Mouse (Mus musculus) stomach, embryonic 16.5 days (tissue): ENCODE data around the gene Gfm1. TPM values are rescaled to one million over a fixed set of nuclear protein-coding genes. Genes with fewer than 3 reads are reported as not detected.
A peak's percentile ranks its signal among the peaks of the same experiment; 100 is the strongest.

Experiments used
- ATAC-seq: fragments of 200-750 bp; cut with Nextera tagmentation; 2 replicates; pipeline ENCODE4 v1.8.0; 2017; ENCODE audit warnings: moderate number of reproducible peaks, moderate TSS enrichment; ENCODE audit not compliant: insufficient read depth, low FRiP score
- H3K27ac ChIP-seq: fragments of 300-500 bp; sonication (generic); 2 replicates; pipeline ENCODE4 v1.5.1; 2014; ENCODE audit warnings: low read length
- H3K27me3 ChIP-seq: fragments of 300-500 bp; sonication (generic); 2 replicates; pipeline ENCODE4 v1.6.1; 2014; ENCODE audit warnings: low read length, control low read depth, mixed read lengths; ENCODE audit not compliant: control insufficient read depth, insufficient read depth
- H3K36me3 ChIP-seq: fragments of 300-500 bp; sonication (generic); 2 replicates; pipeline ENCODE4 v1.6.1; 2014; ENCODE audit warnings: low read length; ENCODE audit not compliant: control insufficient read depth, insufficient read depth
- H3K4me1 ChIP-seq: fragments of 300-500 bp; sonication (generic); 2 replicates; pipeline ENCODE4 v1.6.1; 2014; ENCODE audit warnings: low read length, control low read depth, mixed read lengths; ENCODE audit not compliant: control insufficient read depth, insufficient read depth
- H3K4me2 ChIP-seq: fragments of 300-500 bp; sonication (generic); 2 replicates; pipeline ENCODE4 v1.6.1; 2014; ENCODE audit warnings: low read depth, low read length, mixed read lengths
- H3K4me3 ChIP-seq: fragments of 300-500 bp; sonication (generic); replicated peaks from 2 replicates; pipeline ENCODE4 v1.5.1; 2014; ENCODE audit warnings: mild to moderate bottlenecking, low read length
- H3K9ac ChIP-seq: fragments of 300-500 bp; sonication (generic); 2 replicates; pipeline ENCODE4 v1.6.1; 2014; ENCODE audit warnings: low read length
- H3K9me3 ChIP-seq: fragments of 300-500 bp; sonication (generic); replicated peaks from 2 replicates; pipeline ENCODE4 v1.6.1; 2016; ENCODE audit warnings: low read length, control low read depth; ENCODE audit not compliant: control insufficient read depth
- WGBS: fragments of 180-500 bp; shearing (Covaris S2); extraction: QIAGEN DNeasy Blood & Tissue Kit; methylation state at CpG from one replicate; pipeline ENCODE4 v1.1.7; 2014; 5-methylcytosine and 5-hydroxymethylcytosine counted together
- polyA plus RNA-seq: library from polyadenylated mRNA; unstranded; fragments of >200 nt; fragmentation: Nextera tagmentation; extraction: Ambion mirVana; gene quantifications from 2 replicates; pipeline ENCODE4 v1.2.1, GENCODE M21; 2015

The Gfm1 gene
- polyA plus RNA-seq, 1 experiment from 2014 or later: 45.9 TPM

DNA sequence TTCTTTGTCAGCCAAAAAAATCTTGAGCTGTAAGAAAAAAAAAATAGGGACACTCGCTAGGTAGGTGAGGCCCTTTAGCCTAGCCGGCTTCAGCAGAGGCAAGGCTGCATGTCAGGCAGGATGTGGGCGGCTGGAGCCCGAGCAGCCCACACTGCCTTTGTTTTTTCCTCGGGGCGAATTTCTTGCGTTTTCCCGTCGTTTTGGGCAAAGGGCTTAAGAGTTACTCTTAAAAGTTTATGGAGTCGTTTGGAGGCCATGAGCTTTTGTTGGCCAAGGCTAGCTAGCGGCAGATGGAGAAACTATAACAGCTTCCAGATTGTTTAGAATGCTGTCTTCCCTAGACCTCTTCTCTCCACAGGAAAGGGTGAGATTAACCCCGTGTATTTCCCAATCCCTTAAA is 33.1 kb downstream of the Gfm1 start:
- Histone ChIP-seq H3K9ac (peak overlapping the region; percentile 85), H3K9me3 (no peaks in the 10 kb centered on the region), H3K4me2 (peak overlapping the region; percentile 83), H3K27ac (peak overlapping the region; percentile 90), H3K27me3 (no peaks in the 10 kb centered on the region), H3K36me3 (peaks cover 8% of the 10 kb centered on the region), H3K4me1 (peaks cover 8% of the 10 kb centered on the region), H3K4me3 (peak overlapping the region; percentile 78)
- WGBS: 1% methylated on average over 12 of the region's 12 CpGs
- no peak for ATAC-seq

DNA sequence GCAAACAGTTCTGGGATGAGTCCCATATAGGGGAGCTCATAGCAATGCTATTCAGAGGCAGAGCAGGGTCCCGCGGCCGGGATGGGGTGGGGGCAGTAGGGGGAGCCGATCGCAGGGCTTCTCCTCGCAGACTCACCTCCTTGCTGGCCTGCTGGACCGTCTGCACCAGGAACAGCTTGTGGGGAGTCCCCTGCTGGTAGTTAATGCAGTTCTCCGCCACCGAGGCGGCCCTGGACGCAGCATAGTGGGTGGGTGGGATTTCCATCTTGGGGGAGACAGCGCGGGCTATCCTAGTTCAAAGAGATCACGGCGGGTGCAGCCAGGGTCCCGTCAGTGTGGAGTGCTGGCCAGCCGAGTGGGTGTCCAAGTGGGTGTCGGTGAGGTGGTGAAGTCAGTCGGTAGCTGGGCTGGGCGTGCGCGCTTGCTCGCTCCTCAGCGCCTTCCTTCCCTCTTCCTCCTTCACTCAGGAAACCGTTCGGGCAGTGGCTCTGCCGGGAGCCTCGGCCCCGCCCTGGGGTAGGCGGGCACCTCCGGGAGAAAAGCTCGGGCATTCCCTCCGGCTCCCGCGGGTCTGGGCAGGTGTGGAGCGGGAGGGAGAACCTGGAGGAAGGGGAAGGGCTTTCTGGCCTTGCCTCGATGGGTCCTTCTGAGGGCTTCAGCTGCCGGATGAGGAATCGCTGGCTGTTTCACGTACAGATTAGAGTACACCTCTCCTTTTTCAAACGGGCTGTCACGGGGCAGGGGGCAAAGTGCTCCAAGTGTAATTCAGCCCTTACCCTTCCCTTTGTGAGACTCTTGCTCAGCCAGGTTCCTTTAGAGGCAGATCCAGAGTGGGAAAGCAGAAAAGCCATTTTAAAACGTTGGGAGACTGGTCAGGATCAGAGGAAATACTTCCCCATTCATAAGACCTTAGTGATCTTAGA is 33.8 kb downstream of the Gfm1 start, which contains the start of gene Lxn:
Gene Lxn, minus strand, starts transcription at position 477 of the 923 bp plus-strand sequence.
- no peaks in the 10 kb centered on the region for H3K27me3 ChIP-seq
- H3K4me2 ChIP-seq: peak within 1 kb of the TSS; percentile 83
- peak within 1 kb of the TSS; percentile 78 for H3K4me3 ChIP-seq
- peaks cover 8% of the 10 kb centered on the region for H3K4me1 ChIP-seq
- peak within 1 kb of the TSS; percentile 85 for H3K9ac ChIP-seq
- H3K27ac ChIP-seq: peak within 1 kb of the TSS; percentile 90
- 0 out of 2 replicates have a peak, but pooled peaks cover 5% of the 10 kb centered on the region for H3K36me3 ChIP-seq
- ATAC-seq: peak; percentile 95
- under 1% methylated on average over 42 of the region's 43 CpGs for WGBS
- no peaks in the 10 kb centered on the region for H3K9me3 ChIP-seq

GRCm38 (mm10) chr3:67466576-67466975 is 36.7 kb downstream of the Gfm1 start:
- Histone ChIP-seq H3K9me3 (no peaks in the 10 kb centered on the region), H3K27ac (no peak overlapping the region), H3K4me3 (no peak overlapping the region), H3K9ac (no peak overlapping the region), H3K36me3 (0 out of 2 replicates have a peak, but pooled peaks cover 5% of the 10 kb centered on the region), H3K27me3 (no peaks in the 10 kb centered on the region), H3K4me2 (no peak overlapping the region), H3K4me1 (peaks cover 8% of the 10 kb centered on the region)
- ATAC-seq: no peak
- WGBS: 94% methylated on average over 5 of the region's 5 CpGs

- Histone ChIP-seq H3K4me1 (peaks cover 8% of the 10 kb centered on the region), H3K9me3 (no peaks in the 10 kb centered on the region), H3K27me3 (no peaks in the 10 kb centered on the region), H3K4me3 (no peak overlapping the region), H3K4me2 (no peak overlapping the region), H3K9ac (no peak overlapping the region), H3K27ac (no peak overlapping the region), H3K36me3 (0 out of 2 replicates have a peak, but pooled peaks cover 5% of the 10 kb centered on the region)
- 89% methylated on average over 2 of the region's 2 CpGs for WGBS
- no peak for ATAC-seq
Measured at GRCm38 (mm10) chr3:67467281-67467680, 37.4 kb downstream of the Gfm1 start.

DNA sequence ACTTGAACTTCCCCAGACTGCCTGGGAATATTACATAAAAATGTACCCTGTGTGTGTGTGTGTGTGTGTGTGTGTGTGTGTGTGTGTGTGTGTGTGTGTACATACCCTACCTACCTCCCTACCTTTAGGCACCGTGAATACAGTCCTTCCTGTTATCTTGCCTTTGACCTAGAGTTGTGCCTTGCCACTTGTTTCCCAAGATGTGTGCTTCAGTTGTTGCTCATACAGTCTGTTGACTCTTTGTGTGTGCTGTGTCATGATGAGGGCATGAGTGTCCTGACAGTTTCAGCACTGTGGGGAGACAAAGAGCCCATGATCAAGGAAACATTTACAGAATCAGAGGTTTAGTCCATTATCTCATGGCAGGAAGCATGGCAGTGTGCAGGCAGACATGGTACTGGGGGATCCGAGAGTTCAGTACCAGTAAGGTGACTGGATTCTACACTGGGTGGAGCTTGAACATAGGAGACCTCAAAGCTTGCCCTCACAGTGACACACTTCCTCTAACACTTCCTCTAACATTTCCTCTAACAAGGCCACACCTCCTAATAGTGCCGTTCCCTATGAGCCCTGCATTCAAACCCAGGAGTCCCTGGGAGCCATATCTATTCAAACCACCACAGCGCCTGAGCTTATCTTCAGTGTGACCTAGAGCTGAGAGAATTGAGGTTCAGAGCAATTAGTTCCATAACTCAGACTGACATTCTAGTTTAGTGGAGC is 41.7 kb downstream of the Gfm1 start:
- no peak overlapping the region for H3K27ac ChIP-seq
- no peak overlapping the region for H3K4me2 ChIP-seq
- 0 out of 2 replicates have a peak, but pooled peaks cover 5% of the 10 kb centered on the region for H3K36me3 ChIP-seq
- H3K27me3 ChIP-seq: no peaks in the 10 kb centered on the region
- WGBS: 72% methylated on average over 4 of the region's 4 CpGs
- no peak overlapping the region for H3K9ac ChIP-seq
- no peak for ATAC-seq
- no peak overlapping the region for H3K4me3 ChIP-seq
- no peaks in the 10 kb centered on the region for H3K9me3 ChIP-seq
- no peaks in the 10 kb centered on the region for H3K4me1 ChIP-seq

- Histone ChIP-seq H3K4me1 (no peaks in the 10 kb centered on the region), H3K9me3 (no peaks in the 10 kb centered on the region), H3K4me3 (no peak overlapping the region), H3K36me3 (no peaks in the 10 kb centered on the region), H3K4me2 (no peak overlapping the region), H3K27ac (no peak overlapping the region), H3K27me3 (no peaks in the 10 kb centered on the region), H3K9ac (no peak overlapping the region)
- 85% methylated on average over 6 of the region's 6 CpGs for WGBS
- ATAC-seq: 0 out of 2 replicates have a peak, but pooled peaks have one; percentile 62
Measured at GRCm38 (mm10) chr3:67473438-67473837, 43.5 kb downstream of the Gfm1 start.

GRCm38 (mm10) chr3:67479806-67480205 is 49.9 kb downstream of the Gfm1 start:
- 89% methylated on average over 11 of the region's 11 CpGs for WGBS
- no peak for ATAC-seq

DNA sequence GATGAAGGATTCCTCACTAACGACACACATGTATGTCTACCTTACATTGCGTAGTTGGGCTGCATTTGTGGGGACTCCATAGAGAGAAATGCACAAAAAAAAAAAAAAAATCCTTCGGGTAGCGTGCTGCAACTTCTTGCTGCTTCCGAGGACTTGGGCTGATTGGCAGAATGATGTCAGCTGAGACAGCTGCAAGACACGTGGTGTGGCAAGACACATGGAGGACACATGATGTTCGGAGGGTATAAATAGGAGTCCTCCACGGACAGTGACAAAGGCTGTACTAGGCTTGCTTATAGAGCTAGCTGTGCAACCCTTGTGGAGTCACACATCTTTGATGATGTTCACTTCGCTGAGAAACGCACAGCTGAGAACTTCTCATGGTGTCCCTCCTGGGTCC is 52.5 kb downstream of the Gfm1 start:
- Histone ChIP-seq H3K4me2 (no peak overlapping the region), H3K36me3 (no peaks in the 10 kb centered on the region), H3K9me3 (no peaks in the 10 kb centered on the region), H3K27ac (no peak overlapping the region), H3K9ac (no peak overlapping the region), H3K27me3 (no peaks in the 10 kb centered on the region), H3K4me1 (no peaks in the 10 kb centered on the region), H3K4me3 (no peak overlapping the region)
- no peak for ATAC-seq
- WGBS: 93% methylated on average over 10 of the region's 10 CpGs

More at GRCm38 (mm10) chr3:67479806-67480205, 49.9 kb downstream of the Gfm1 start:
- H3K4me2 ChIP-seq: no peak overlapping the region
- no peaks in the 10 kb centered on the region for H3K4me1 ChIP-seq
- H3K9ac ChIP-seq: no peak overlapping the region
- no peak overlapping the region for H3K4me3 ChIP-seq
- H3K9me3 ChIP-seq: no peaks in the 10 kb centered on the region
- H3K27ac ChIP-seq: no peak overlapping the region
- H3K36me3 ChIP-seq: no peaks in the 10 kb centered on the region
- H3K27me3 ChIP-seq: no peaks in the 10 kb centered on the region

- no peaks in the 10 kb centered on the region for H3K36me3 ChIP-seq
- H3K4me3 ChIP-seq: no peak overlapping the region
- no peak overlapping the region for H3K27ac ChIP-seq
- H3K9me3 ChIP-seq: no peaks in the 10 kb centered on the region
- no peak overlapping the region for H3K4me2 ChIP-seq
- ATAC-seq: no peak
- H3K27me3 ChIP-seq: no peaks in the 10 kb centered on the region
- H3K9ac ChIP-seq: no peak overlapping the region
- H3K4me1 ChIP-seq: no peaks in the 10 kb centered on the region
- 82% methylated on average over 2 of the region's 2 CpGs for WGBS
Measured at GRCm38 (mm10) chr3:67485233-67485632, 55.3 kb downstream of the Gfm1 start.
